16 mouse cellular contexts compared by ENCODE assay signal in the genomic region with DNA sequence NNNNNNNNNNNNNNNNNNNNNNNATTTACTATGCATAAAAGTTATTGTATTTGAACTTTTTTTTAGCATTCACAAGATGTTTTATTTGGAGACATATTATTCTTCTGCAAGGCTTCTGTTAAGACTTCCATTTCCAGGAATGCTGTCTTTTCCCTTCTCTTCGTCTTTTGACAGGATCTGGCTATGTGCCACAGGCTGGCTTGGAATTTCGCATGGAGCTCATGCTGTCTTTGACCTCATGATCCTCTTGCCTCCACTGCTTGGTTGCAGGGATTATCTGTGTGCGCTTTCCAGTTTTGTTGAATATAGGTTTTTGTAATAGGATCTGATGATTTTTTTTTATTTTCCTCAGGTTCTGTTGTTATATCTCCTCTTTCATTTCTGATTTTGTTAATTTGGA.
"Had no signal": no experiment of that assay in that cellular context is flagged by ENCODE, and none has a peak within 500 bp of the region (broad histone marks: within the 10 kb centered on the region; RNA-seq: fewer than 3 reads in every experiment).

No protein-coding gene starts in this region.

- H3K4me1 ChIP-seq: midbrain, embryonic 10.5 days; midbrain, embryonic 12.5 days; neural tube, embryonic 13.5 days; neural tube, embryonic 15.5 days had no signal

- H3K4me3 ChIP-seq: midbrain, embryonic 10.5 days; midbrain, embryonic 12.5 days; myocyte; neural tube, embryonic 13.5 days; neural tube, embryonic 15.5 days had no signal

- DNase-seq: lung, adult 18-20 months; lung, postnatal 4 days; midbrain, embryonic 14.5 days; retina, postnatal 1 day; right cerebral cortex, adult 18-20 months; right cerebral cortex, postnatal 25 days; right cerebral cortex, postnatal 4 days; spleen, adult 18-20 months; thymus, adult 18-20 months; thymus, postnatal 14 days; thymus, postnatal 36 days had no signal
